Mouse (Mus musculus) kidney, adult 2 months (tissue): Measurements from ENCODE around the gene Ifrd2.

Experiments used
- CTCF ChIP-seq: fragments of 200-500 bp; conservative IDR thresholded peaks from 2 replicates; pipeline ENCODE4 v1.5.1; 2011; ENCODE audit warnings: low read depth, mild to moderate bottlenecking, control low read depth, low read length, moderate library complexity, mixed read lengths; ENCODE audit not compliant: insufficient read depth, insufficient read length
- POLR2A ChIP-seq: fragments of 200-500 bp; IDR thresholded peaks from one replicate; pipeline ENCODE4 v1.6.1; 2011; ENCODE audit warnings: low read depth, low read length, control low read depth

DNA sequence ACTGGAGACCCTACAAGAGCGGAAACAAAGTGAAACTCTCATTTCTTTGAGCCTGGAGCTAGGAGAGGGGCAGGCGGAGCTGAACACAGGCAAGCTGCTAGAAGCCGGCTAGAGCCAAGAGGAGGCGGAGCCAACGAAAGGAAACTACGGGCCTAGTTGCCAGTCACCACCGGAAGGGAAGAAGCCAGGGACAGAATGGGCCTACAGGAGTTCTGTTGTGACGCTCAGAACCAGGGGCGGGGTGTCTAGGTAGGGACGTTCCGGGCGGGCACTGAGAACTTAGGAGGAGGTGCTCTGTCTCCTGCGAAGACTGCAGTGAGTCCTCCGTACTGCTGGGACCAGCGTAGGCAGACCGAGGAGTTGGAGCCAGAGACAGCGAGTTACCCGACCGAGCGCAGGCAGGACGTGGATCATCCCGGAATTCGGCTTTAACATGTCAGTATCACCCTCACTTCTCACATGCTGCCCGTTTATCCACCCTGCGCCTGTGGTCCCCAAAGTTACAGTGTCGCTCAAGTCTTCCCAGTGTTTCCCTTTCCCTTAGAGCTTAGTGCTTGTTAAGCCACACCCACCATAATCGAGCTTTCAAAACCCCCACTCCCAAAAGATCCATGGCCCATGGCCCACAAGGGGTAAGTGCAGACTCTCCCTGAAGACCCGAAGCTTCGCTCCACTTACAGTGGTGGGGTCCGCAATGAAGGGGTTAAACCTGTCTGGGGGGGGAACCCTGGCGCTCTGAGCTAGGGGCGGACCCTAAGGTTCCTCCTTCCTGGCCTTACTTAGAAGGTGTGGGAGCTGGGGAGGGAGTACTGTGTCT, 6.7 kb upstream of the Ifrd2 start, which contains the start of gene Hyal3:
- TF ChIP-seq CTCF (no peak), POLR2A (peak; percentile 89)
